Mouse (Mus musculus): Measurements from ENCODE around the gene Shd.

Gene Shd

GRCm38 (mm10) chr17:56006956-56007355 lies 36.7 kb downstream of the Shd start:
- no peak for DNase-seq (ENCODE audit: low spot score in 2 of 2)

GRCm38 (mm10) chr17:56007444-56008355 lies 37.4 kb downstream of the Shd start:
- DNase-seq (ENCODE audit: low spot score in 2 of 2), result no peak

- DNase-seq (ENCODE audit: low spot score in 2 of 2), result peak; percentile 94 to 97
Measured at GRCm38 (mm10) chr17:56008356-56009087, 38.3 kb downstream of the Shd start.

GRCm38 (mm10) chr17:56009088-56009961 lies 39.1 kb downstream of the Shd start:
- peak; percentile 92 to 95 for DNase-seq (ENCODE audit: low spot score in 2 of 2)

- DNase-seq (ENCODE audit: low spot score in 2 of 2), result no peak
Measured at GRCm38 (mm10) chr17:56009962-56010240, 39.6 kb downstream of the Shd start.

- DNase-seq (ENCODE audit: low spot score in 2 of 2), result no peak
Measured at GRCm38 (mm10) chr17:56010255-56010654, 40.0 kb downstream of the Shd start.

GRCm38 (mm10) chr17:56010681-56011080 lies 40.4 kb downstream of the Shd start:
- peak in 1 of 2 experiments; percentile 63 for DNase-seq (ENCODE audit: low spot score in 2 of 2)

- DNase-seq (ENCODE audit: low spot score in 2 of 2), result no peak
Measured at GRCm38 (mm10) chr17:56011441-56011840, 41.2 kb downstream of the Shd start.

- no peak for DNase-seq (ENCODE audit: low spot score in 2 of 2)
Measured at GRCm38 (mm10) chr17:56015293-56015692, 45.0 kb downstream of the Shd start.

GRCm38 (mm10) chr17:56016382-56016781 lies 46.1 kb downstream of the Shd start:
- no peak for DNase-seq (ENCODE audit: low spot score in 2 of 2)

- no peak for DNase-seq (ENCODE audit: low spot score in 2 of 2)
Measured at GRCm38 (mm10) chr17:56016793-56017785, 46.8 kb downstream of the Shd start.

- no peak for DNase-seq (ENCODE audit: low spot score in 2 of 2)
Measured at GRCm38 (mm10) chr17:56017848-56018247, 47.6 kb downstream of the Shd start.

- DNase-seq (ENCODE audit: low spot score in 2 of 2), result no peak
Measured at GRCm38 (mm10) chr17:56018347-56019131, 48.3 kb downstream of the Shd start.

- DNase-seq (ENCODE audit: low spot score in 2 of 2), result no peak
Measured at GRCm38 (mm10) chr17:56020400-56021084, 50.3 kb downstream of the Shd start.

- no peak for DNase-seq (ENCODE audit: low spot score in 2 of 2)
Measured at GRCm38 (mm10) chr17:56021161-56021910, 51.1 kb downstream of the Shd start.

GRCm38 (mm10) chr17:56022131-56022988 lies 52.1 kb downstream of the Shd start:
- DNase-seq (ENCODE audit: low spot score in 2 of 2), result no peak

- DNase-seq (ENCODE audit: low spot score in 2 of 2), result no peak
Measured at GRCm38 (mm10) chr17:56022989-56023290, 52.7 kb downstream of the Shd start.

GRCm38 (mm10) chr17:56023386-56023785 lies 53.1 kb downstream of the Shd start:
- DNase-seq (ENCODE audit: low spot score in 2 of 2), result peak in 1 of 2 experiments; percentile 24

All from heart, adult 9 months (tissue).